Mouse (Mus musculus) liver, adult 2 months (tissue): ENCODE results near the gene Ttc37.

Source experiments
- CTCF ChIP-seq: fragments of 200-500 bp; IDR thresholded peaks from 2 replicates; pipeline ENCODE4 v1.5.1; 2011; ENCODE audit warnings: low read depth, low read length, control low read depth
- POLR2A ChIP-seq: fragments of 200-500 bp; IDR thresholded peaks from 2 replicates; pipeline ENCODE4 v1.6.1; 2011; ENCODE audit warnings: low read length, control low read depth; ENCODE audit not compliant: insufficient read depth; ENCODE audit errors: extremely low read depth

DNA sequence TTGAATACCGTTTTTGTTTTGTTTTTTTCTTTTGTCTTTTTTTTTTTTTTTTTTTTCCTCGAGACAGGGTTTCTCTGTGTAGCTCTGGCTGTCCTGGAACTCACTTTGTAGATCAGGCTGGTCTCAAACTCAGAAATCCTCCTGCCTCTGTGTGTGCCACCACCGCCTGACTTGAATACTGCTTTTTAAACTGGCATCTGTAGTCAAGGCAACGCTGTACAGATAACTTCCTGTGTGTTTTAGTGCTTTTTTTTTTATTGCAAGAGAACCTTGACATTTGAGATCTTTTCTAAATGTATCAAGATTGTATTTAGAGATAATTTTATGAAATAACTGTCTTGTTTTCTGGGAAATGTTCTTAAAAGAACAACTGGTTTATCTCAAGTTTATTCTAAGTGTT is 33.9 kb downstream of the Ttc37 start:
- TF ChIP-seq CTCF (no peak), POLR2A (no peak)
